Mouse (Mus musculus): ENCODE results near the gene Rptor. TPM values are rescaled to one million over a fixed set of nuclear protein-coding genes. Genes with fewer than 3 reads are reported as not detected.

The Rptor gene
- polyA plus RNA-seq, 1 experiment from 2014 or later: 12.6 TPM

DNA sequence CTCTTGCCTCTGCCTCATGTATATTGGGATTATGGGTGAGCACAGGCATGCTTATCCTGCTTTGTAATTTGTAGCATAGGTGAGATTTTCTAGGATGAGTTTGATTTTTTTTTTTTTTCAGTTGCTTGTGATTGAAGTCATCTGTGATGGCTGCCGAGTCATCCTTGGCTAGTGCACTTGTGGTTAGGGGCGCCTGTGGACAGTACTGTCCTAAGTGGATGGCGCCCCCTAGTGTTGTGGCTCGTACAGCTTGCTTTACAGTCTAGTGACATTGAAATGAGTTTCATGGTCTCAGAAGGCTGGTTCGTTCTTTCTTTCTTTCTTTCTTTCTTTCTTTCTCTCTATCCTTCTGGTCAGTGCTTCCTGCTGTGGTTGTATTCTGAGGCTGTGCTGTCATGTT is 16.1 kb downstream of the Rptor start:
- 58% methylated on average over 5 of the region's 5 CpGs for WGBS

DNA sequence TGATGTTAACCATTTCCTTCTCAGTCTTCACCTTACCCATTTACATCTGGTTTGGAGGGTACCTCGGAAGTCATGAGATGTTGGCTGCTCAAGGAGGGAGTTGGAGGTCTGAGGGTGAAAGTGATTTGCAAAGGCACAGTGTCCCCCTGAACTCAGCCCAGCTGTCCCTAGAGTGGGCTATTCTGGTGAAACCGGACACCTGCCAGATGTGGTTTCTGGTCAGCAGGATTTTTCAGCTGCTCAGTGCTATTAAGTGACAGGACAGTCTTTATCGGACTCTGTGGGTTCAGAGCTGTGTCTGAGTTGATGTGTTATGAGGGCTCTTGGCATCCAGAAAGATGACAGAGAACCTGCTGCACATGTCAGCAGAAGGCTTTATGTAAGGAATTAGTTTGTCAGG is 18.6 kb downstream of the Rptor start:
- H3K9me3 ChIP-seq (ENCODE audit: control insufficient read depth, low read length): no peaks in the 10 kb centered on the region
- 55% methylated on average over 3 of the region's 3 CpGs for WGBS
- H3K4me2 ChIP-seq (ENCODE audit: low read depth): no peak overlapping the region
- no peaks in the 10 kb centered on the region for H3K36me3 ChIP-seq (ENCODE audit: control insufficient read depth, insufficient read depth, low read length)
- no peaks in the 10 kb centered on the region for H3K4me1 ChIP-seq (ENCODE audit: control insufficient read depth, insufficient read depth, low read length)
- no peak overlapping the region for H3K4me3 ChIP-seq (ENCODE audit: low read depth, low read length)
- no peak overlapping the region for H3K27ac ChIP-seq (ENCODE audit: low read depth, low read length)
- no peaks in the 10 kb centered on the region for H3K27me3 ChIP-seq (ENCODE audit: control insufficient read depth, insufficient read depth, low read length)
- DNase-seq (ENCODE audit: low spot score) (no peak), ATAC-seq (ENCODE audit: insufficient read depth, low FRiP score, low TSS enrichment) (no peak)
- no peak overlapping the region for H3K9ac ChIP-seq (ENCODE audit: low read length)

More for the DNA sequence above, 16.1 kb downstream of the Rptor start:
- Histone ChIP-seq H3K4me1 (ENCODE audit: control insufficient read depth, insufficient read depth, low read length) (no peaks in the 10 kb centered on the region), H3K4me2 (ENCODE audit: low read depth) (no peak overlapping the region), H3K27me3 (ENCODE audit: control insufficient read depth, insufficient read depth, low read length) (no peaks in the 10 kb centered on the region), H3K27ac (ENCODE audit: low read depth, low read length) (no peak overlapping the region), H3K9ac (ENCODE audit: low read length) (no peak overlapping the region), H3K9me3 (ENCODE audit: control insufficient read depth, low read length) (no peaks in the 10 kb centered on the region), H3K4me3 (ENCODE audit: low read depth, low read length) (no peak overlapping the region), H3K36me3 (ENCODE audit: control insufficient read depth, insufficient read depth, low read length) (no peaks in the 10 kb centered on the region)
- DNase-seq (ENCODE audit: low spot score) (peak; percentile 72), ATAC-seq (ENCODE audit: insufficient read depth, low FRiP score, low TSS enrichment) (no peak)

DNA sequence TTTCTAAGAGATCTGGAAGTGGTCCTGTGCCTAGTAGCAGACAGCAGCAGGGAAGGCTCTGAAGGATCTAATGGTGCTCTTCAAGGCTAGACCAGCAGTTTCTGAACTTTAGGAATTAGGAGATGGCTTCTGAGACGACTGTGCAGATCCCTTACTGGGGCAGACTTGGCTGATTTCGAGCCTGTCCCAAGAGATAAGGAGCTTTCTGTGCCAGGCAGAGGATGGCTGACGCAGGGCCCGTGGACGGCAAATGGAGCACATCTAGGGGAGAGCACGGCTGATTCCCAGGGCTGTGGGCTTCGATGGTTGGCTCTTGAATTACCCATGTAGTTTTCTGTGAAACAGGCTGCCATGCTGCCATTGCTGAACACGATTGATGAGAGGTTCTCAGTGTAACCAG is 21.1 kb downstream of the Rptor start:
- DNase-seq (ENCODE audit: low spot score) (no peak), ATAC-seq (ENCODE audit: insufficient read depth, low FRiP score, low TSS enrichment) (no peak)
- no peaks in the 10 kb centered on the region for H3K4me1 ChIP-seq (ENCODE audit: control insufficient read depth, insufficient read depth, low read length)
- no peaks in the 10 kb centered on the region for H3K9me3 ChIP-seq (ENCODE audit: control insufficient read depth, low read length)
- no peak overlapping the region for H3K9ac ChIP-seq (ENCODE audit: low read length)
- no peak overlapping the region for H3K27ac ChIP-seq (ENCODE audit: low read depth, low read length)
- no peaks in the 10 kb centered on the region for H3K36me3 ChIP-seq (ENCODE audit: control insufficient read depth, insufficient read depth, low read length)
- WGBS: 85% methylated on average over 8 of the region's 8 CpGs
- no peak overlapping the region for H3K4me3 ChIP-seq (ENCODE audit: low read depth, low read length)
- no peak overlapping the region for H3K4me2 ChIP-seq (ENCODE audit: low read depth)
- no peaks in the 10 kb centered on the region for H3K27me3 ChIP-seq (ENCODE audit: control insufficient read depth, insufficient read depth, low read length)

DNA sequence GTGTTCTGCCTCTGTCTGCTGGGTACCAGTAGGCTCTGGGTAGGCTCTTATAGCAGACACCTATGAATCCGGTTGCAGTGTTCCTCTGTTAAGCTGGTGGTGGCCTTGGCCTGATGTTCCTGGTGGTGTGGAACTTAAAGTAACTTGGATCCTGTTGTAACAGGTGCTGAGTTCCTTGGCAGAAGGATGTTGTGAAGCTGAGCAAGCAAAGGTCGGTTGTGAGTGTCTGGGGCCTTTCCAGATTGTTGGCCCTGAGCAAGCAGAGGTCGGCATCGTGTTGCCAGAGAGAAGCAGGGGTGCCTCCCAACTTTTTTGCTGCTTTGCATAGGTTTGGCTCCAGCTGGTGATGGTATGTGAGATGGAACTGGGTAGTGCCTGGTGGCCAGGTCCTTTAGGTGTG is 21.7 kb downstream of the Rptor start:
- Histone ChIP-seq H3K27me3 (ENCODE audit: control insufficient read depth, insufficient read depth, low read length) (no peaks in the 10 kb centered on the region), H3K9ac (ENCODE audit: low read length) (no peak overlapping the region), H3K4me3 (ENCODE audit: low read depth, low read length) (no peak overlapping the region), H3K9me3 (ENCODE audit: control insufficient read depth, low read length) (no peaks in the 10 kb centered on the region), H3K36me3 (ENCODE audit: control insufficient read depth, insufficient read depth, low read length) (no peaks in the 10 kb centered on the region), H3K4me2 (ENCODE audit: low read depth) (no peak overlapping the region), H3K27ac (ENCODE audit: low read depth, low read length) (no peak overlapping the region), H3K4me1 (ENCODE audit: control insufficient read depth, insufficient read depth, low read length) (no peaks in the 10 kb centered on the region)
- DNase-seq (ENCODE audit: low spot score) (no peak), ATAC-seq (ENCODE audit: insufficient read depth, low FRiP score, low TSS enrichment) (no peak)
- WGBS: 82% methylated on average over 4 of the region's 4 CpGs

DNA sequence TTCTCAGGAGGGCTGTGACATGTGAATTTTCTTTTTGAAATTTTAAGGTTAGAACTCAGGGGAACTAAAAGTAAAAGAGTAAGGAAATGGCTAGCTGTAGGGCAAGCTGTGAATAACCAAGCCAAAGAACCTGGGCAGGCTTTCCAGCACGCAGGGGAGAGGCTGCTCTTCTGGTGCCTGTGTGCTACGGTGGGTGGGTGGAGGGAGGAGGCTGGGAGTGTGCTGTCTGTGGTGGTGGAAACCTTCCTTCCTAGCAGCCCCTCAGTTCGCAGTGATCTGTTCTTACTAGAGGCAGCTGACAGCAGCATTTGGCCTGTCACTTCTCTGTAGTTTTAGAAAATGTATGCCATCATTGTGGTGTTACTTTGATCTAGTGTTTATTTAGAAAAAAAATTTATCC is 22.2 kb downstream of the Rptor start:
- DNase-seq (ENCODE audit: low spot score): no peak
- Histone ChIP-seq H3K9ac (ENCODE audit: low read length) (no peak overlapping the region), H3K27me3 (ENCODE audit: control insufficient read depth, insufficient read depth, low read length) (no peaks in the 10 kb centered on the region), H3K36me3 (ENCODE audit: control insufficient read depth, insufficient read depth, low read length) (no peaks in the 10 kb centered on the region), H3K9me3 (ENCODE audit: control insufficient read depth, low read length) (no peaks in the 10 kb centered on the region), H3K4me1 (ENCODE audit: control insufficient read depth, insufficient read depth, low read length) (no peaks in the 10 kb centered on the region), H3K4me3 (ENCODE audit: low read depth, low read length) (no peak overlapping the region), H3K27ac (ENCODE audit: low read depth, low read length) (no peak overlapping the region), H3K4me2 (ENCODE audit: low read depth) (no peak overlapping the region)
- WGBS: 65% methylated on average over 3 of the region's 3 CpGs
- no peak for ATAC-seq (ENCODE audit: insufficient read depth, low FRiP score, low TSS enrichment)

DNA sequence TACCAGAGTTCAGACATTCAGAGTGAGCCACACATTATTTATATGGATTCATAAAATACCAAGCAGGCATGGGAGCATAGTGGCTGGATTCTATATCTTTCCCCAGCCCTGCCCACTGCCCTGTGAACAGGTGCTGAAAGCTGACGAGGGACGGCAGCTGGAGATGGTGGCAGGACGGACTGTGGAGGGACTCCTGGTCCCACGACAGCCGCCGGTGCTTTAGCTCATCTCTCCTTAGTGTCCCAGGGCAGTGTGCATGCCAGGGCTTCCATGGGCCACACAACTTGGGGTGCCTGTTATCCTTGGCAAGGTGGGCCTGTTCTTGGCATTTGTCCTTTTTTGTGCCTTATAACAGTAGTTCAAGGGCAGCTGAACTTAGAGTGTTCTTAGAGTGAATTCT is 22.8 kb downstream of the Rptor start:
- ATAC-seq (ENCODE audit: insufficient read depth, low FRiP score, low TSS enrichment) (no peak), DNase-seq (ENCODE audit: low spot score) (no peak)
- no peaks in the 10 kb centered on the region for H3K27me3 ChIP-seq (ENCODE audit: control insufficient read depth, insufficient read depth, low read length)
- no peak overlapping the region for H3K4me3 ChIP-seq (ENCODE audit: low read depth, low read length)
- H3K4me1 ChIP-seq (ENCODE audit: control insufficient read depth, insufficient read depth, low read length): no peaks in the 10 kb centered on the region
- no peaks in the 10 kb centered on the region for H3K36me3 ChIP-seq (ENCODE audit: control insufficient read depth, insufficient read depth, low read length)
- 63% methylated on average over 6 of the region's 6 CpGs for WGBS
- no peaks in the 10 kb centered on the region for H3K9me3 ChIP-seq (ENCODE audit: control insufficient read depth, low read length)
- H3K27ac ChIP-seq (ENCODE audit: low read depth, low read length): no peak overlapping the region
- H3K4me2 ChIP-seq (ENCODE audit: low read depth): no peak overlapping the region
- no peak overlapping the region for H3K9ac ChIP-seq (ENCODE audit: low read length)

DNA sequence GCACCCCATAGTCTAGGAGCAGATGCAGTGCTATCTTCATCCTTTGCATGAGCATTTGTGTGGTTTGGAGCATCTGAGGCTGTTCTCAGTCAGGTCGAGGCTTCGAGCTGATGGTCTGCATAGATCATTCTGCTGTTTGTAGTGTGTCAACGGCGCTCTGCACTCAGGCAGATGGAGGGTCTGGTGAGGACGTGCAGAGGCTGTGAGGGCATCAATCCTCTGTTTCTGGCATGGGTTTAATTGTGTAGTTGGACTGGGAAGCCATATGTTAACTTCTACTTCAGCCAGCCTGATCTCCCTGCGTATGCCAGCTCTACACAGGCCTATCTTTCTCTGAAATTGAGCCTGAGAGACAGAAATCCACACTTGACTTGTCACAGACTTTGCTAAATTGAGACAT is 23.2 kb downstream of the Rptor start:
- Histone ChIP-seq H3K9ac (ENCODE audit: low read length) (no peak overlapping the region), H3K4me1 (ENCODE audit: control insufficient read depth, insufficient read depth, low read length) (no peaks in the 10 kb centered on the region), H3K27ac (ENCODE audit: low read depth, low read length) (no peak overlapping the region), H3K4me3 (ENCODE audit: low read depth, low read length) (no peak overlapping the region), H3K9me3 (ENCODE audit: control insufficient read depth, low read length) (no peaks in the 10 kb centered on the region), H3K4me2 (ENCODE audit: low read depth) (no peak overlapping the region), H3K27me3 (ENCODE audit: control insufficient read depth, insufficient read depth, low read length) (no peaks in the 10 kb centered on the region), H3K36me3 (ENCODE audit: control insufficient read depth, insufficient read depth, low read length) (no peaks in the 10 kb centered on the region)
- whole genome bisulfite sequencing: 63% methylated on average over 6 of the region's 6 CpGs
- no peak for ATAC-seq (ENCODE audit: insufficient read depth, low FRiP score, low TSS enrichment)
- no peak for DNase-seq (ENCODE audit: low spot score)

DNA sequence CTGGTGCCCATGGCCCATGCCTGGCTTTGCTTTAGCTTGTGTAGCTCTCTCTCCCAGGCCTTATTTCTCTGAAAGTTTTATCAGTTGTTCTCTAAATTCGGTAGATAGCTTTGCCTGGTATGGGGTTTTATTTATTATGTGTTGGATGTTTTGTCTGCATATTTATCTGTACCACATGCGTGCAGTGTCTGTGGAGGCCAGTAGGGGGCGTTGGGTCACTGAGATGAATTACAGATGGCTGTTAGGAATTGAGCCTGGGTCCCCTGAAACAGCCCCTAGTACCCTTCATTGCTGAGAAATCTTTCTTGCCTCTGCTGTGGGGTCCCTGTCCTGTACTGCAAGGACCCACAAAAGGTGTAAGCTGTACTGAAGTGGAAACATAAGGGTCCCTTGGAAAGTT is 24.5 kb downstream of the Rptor start:
- 70% methylated on average over 3 of the region's 3 CpGs for WGBS
- no peak for ATAC-seq (ENCODE audit: insufficient read depth, low FRiP score, low TSS enrichment)
- no peaks in the 10 kb centered on the region for H3K27me3 ChIP-seq (ENCODE audit: control insufficient read depth, insufficient read depth, low read length)

DNA sequence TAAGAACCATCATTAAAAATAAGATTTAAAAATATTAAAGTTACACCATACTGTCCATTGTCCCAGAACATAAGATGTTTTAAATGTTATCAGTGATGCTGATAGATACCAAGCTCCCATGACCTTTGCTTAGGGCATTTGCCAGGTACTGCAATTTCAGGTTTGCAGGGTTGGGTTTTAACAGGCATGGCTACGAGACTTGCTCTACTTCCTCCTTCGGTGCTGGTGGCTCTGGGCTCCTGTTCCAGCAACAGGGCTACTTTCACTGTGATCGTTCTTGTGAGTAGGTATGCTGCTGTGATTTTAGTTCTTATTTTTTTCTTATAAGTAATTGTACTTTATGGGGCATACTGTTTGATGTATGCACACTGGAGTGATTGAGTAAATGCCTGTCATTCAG is 26.4 kb downstream of the Rptor start:
- no peak overlapping the region for H3K9ac ChIP-seq (ENCODE audit: low read length)
- DNase-seq (ENCODE audit: low spot score) (no peak), ATAC-seq (ENCODE audit: insufficient read depth, low FRiP score, low TSS enrichment) (no peak)
- no peak overlapping the region for H3K27ac ChIP-seq (ENCODE audit: low read depth, low read length)
- H3K9me3 ChIP-seq (ENCODE audit: control insufficient read depth, low read length): no peaks in the 10 kb centered on the region
- no peak overlapping the region for H3K4me2 ChIP-seq (ENCODE audit: low read depth)
- WGBS: 82% methylated on average over 3 of the region's 3 CpGs
- no peaks in the 10 kb centered on the region for H3K36me3 ChIP-seq (ENCODE audit: control insufficient read depth, insufficient read depth, low read length)
- no peak overlapping the region for H3K4me3 ChIP-seq (ENCODE audit: low read depth, low read length)
- no peaks in the 10 kb centered on the region for H3K4me1 ChIP-seq (ENCODE audit: control insufficient read depth, insufficient read depth, low read length)
- H3K27me3 ChIP-seq (ENCODE audit: control insufficient read depth, insufficient read depth, low read length): no peaks in the 10 kb centered on the region

More for the DNA sequence above, 24.5 kb downstream of the Rptor start:
- no peaks in the 10 kb centered on the region for H3K9me3 ChIP-seq (ENCODE audit: control insufficient read depth, low read length)
- H3K27ac ChIP-seq (ENCODE audit: low read depth, low read length): no peak overlapping the region
- no peak overlapping the region for H3K4me3 ChIP-seq (ENCODE audit: low read depth, low read length)
- H3K4me1 ChIP-seq (ENCODE audit: control insufficient read depth, insufficient read depth, low read length): no peaks in the 10 kb centered on the region
- no peak overlapping the region for H3K4me2 ChIP-seq (ENCODE audit: low read depth)
- H3K36me3 ChIP-seq (ENCODE audit: control insufficient read depth, insufficient read depth, low read length): no peaks in the 10 kb centered on the region
- H3K9ac ChIP-seq (ENCODE audit: low read length): no peak overlapping the region
- no peak for DNase-seq (ENCODE audit: low spot score)

Measured in neural tube, embryonic 11.5 days (tissue).